Mouse (Mus musculus) heart, adult 9 months (tissue): Measurements from ENCODE around the gene Dkkl1.
A peak's percentile ranks its signal among the peaks of the same experiment; 100 is the strongest.
"Not testable (repeated sequence)": the region's sequence is repeated elsewhere in the genome, so short reads cannot be mapped to it uniquely, and the experiment has no call there.

ENCODE experiments used
- DNase-seq, 2 experiments: peaks; one replicate each; pipeline ENCODE4 v3.0.0; 2022; ENCODE audit warnings: low spot score in 2 of 2

Dkkl1 gene

GRCm38 (mm10) chr7:45193871-45194785 lies 17.8 kb downstream of the Dkkl1 start:
- no peak for DNase-seq

- DNase-seq = no peak
These were observed 18.5 kb downstream of the Dkkl1 start for GRCm38 (mm10) chr7:45193406-45193805.

GRCm38 (mm10) chr7:45192585-45193310 lies 19.2 kb downstream of the Dkkl1 start:
- no peak for DNase-seq

GRCm38 (mm10) chr7:45191803-45192363 lies 20.1 kb downstream of the Dkkl1 start:
- DNase-seq = no peak

GRCm38 (mm10) chr7:45191161-45191560 lies 20.8 kb downstream of the Dkkl1 start:
- no peak for DNase-seq

- no peak for DNase-seq
These were observed 21.8 kb downstream of the Dkkl1 start for GRCm38 (mm10) chr7:45190186-45190585.

GRCm38 (mm10) chr7:45189600-45189999 lies 22.3 kb downstream of the Dkkl1 start:
- DNase-seq = no peak

- no peak for DNase-seq
These were observed 26.0 kb downstream of the Dkkl1 start for GRCm38 (mm10) chr7:45185921-45186320.

- no peak for DNase-seq
These were observed 28.3 kb downstream of the Dkkl1 start for GRCm38 (mm10) chr7:45183672-45184071.

GRCm38 (mm10) chr7:45182606-45183005 lies 29.3 kb downstream of the Dkkl1 start:
- no peak for DNase-seq

- DNase-seq = peak; percentile 86 to 91
These were observed 29.7 kb downstream of the Dkkl1 start for GRCm38 (mm10) chr7:45182199-45182601.

GRCm38 (mm10) chr7:45181540-45181939 lies 30.4 kb downstream of the Dkkl1 start:
- no peak for DNase-seq

GRCm38 (mm10) chr7:45180896-45181477 lies 31.0 kb downstream of the Dkkl1 start, which contains the start of gene Pth2:
Pth2 (plus strand) TSS chr7:45180995.
- DNase-seq = no peak

GRCm38 (mm10) chr7:45179469-45179868 lies 32.5 kb downstream of the Dkkl1 start, which contains the start of gene Gfy:
Gfy (minus strand) TSS chr7:45179569.
- no peak for DNase-seq

GRCm38 (mm10) chr7:45178550-45178949 lies 33.4 kb downstream of the Dkkl1 start:
- no peak for DNase-seq

GRCm38 (mm10) chr7:45176356-45176755 lies 35.6 kb downstream of the Dkkl1 start:
- DNase-seq = no peak

GRCm38 (mm10) chr7:45175929-45176328 lies 36.0 kb downstream of the Dkkl1 start:
- DNase-seq = no peak

GRCm38 (mm10) chr7:45175398-45175797 lies 36.5 kb downstream of the Dkkl1 start:
- no peak for DNase-seq

GRCm38 (mm10) chr7:45174567-45175280 lies 37.2 kb downstream of the Dkkl1 start:
- DNase-seq = no peak

- not testable (repeated sequence) for DNase-seq
These were observed 38.2 kb downstream of the Dkkl1 start for GRCm38 (mm10) chr7:45173772-45174171.

GRCm38 (mm10) chr7:45172974-45173373 lies 39.0 kb downstream of the Dkkl1 start:
- DNase-seq = no peak
